10 mouse cellular contexts compared by ENCODE assay signal in genomic region chr8:118849515-118849914, GRCm38 (mm10).
DNase-seq lines count a peak whose midpoint lies in the region; ATAC-seq and TF ChIP-seq lines count a peak whose summit lies in the region.
"Had no signal": no experiment of that assay in that cellular context is flagged by ENCODE, and none has a peak within 500 bp of the region (broad histone marks: within the 10 kb centered on the region; RNA-seq: fewer than 3 reads in every experiment).

No protein-coding gene starts in this region.

- no peak overlapping the region for H3K4me2 ChIP-seq in liver, postnatal 0 days (ENCODE audit: low read depth, low read length)
- H3K4me2 ChIP-seq: embryonic facial prominence, embryonic 13.5 days had no signal

- no peak for ATAC-seq in liver, postnatal 0 days

- WGBS in heart, embryonic 10.5 days = 83% methylated on average over 3 of the region's 3 CpGs
- 68% methylated on average over 3 of the region's 3 CpGs for WGBS in liver, postnatal 0 days (ENCODE audit: insufficient replicate concordance)

- DNase-seq in heart, adult 11 months = peak; percentile 86
- no peak for DNase-seq in heart, embryonic 10.5 days (ENCODE audit: low spot score)
- peak; percentile 7 for DNase-seq in ovary, postnatal 36 days (ENCODE audit: low spot score)
- DNase-seq in ovary, adult 18-20 months (ENCODE audit: low spot score) = no peak
- peak; percentile 40 for DNase-seq in kidney, adult 9 months
- peak; percentile 76 for DNase-seq in right cerebral cortex, postnatal 4 days
- no peak for DNase-seq in liver, postnatal 0 days
- DNase-seq in heart, adult 8-10 months (ENCODE audit: low spot score) = no peak

- H3K9me3 ChIP-seq in heart, embryonic 10.5 days = no peaks in the 10 kb centered on the region
- 0 out of 2 replicates have a peak, but pooled peaks cover 2% of the 10 kb centered on the region for H3K9me3 ChIP-seq in liver, postnatal 0 days (ENCODE audit: low read length)
- H3K9me3 ChIP-seq: embryonic facial prominence, embryonic 13.5 days had no signal

- TF ChIP-seq CTCF in liver, postnatal 0 days (IDR thresholded peaks at IDR 0.05; ENCODE audit: low read depth) = no peak

- H3K36me3 ChIP-seq in heart, embryonic 10.5 days = no peaks in the 10 kb centered on the region
- no peaks in the 10 kb centered on the region for H3K36me3 ChIP-seq in liver, postnatal 0 days (replicated peaks; ENCODE audit: insufficient read depth, low read length)
- H3K36me3 ChIP-seq: embryonic facial prominence, embryonic 13.5 days had no signal

- no peak overlapping the region for H3K27ac ChIP-seq in heart, embryonic 10.5 days
- no peak overlapping the region for H3K27ac ChIP-seq in liver, postnatal 0 days (ENCODE audit: low read depth)
- H3K27ac ChIP-seq: embryonic facial prominence, embryonic 13.5 days; macrophage had no signal

- no peak overlapping the region for H3K4me3 ChIP-seq in heart, embryonic 10.5 days
- H3K4me3 ChIP-seq in liver, postnatal 0 days (ENCODE audit: low read depth, low read length) = no peak overlapping the region
- H3K4me3 ChIP-seq: embryonic facial prominence, embryonic 13.5 days had no signal

- H3K9ac ChIP-seq in liver, postnatal 0 days (replicated peaks) = no peak overlapping the region
- H3K9ac ChIP-seq: embryonic facial prominence, embryonic 13.5 days had no signal

- 0 out of 2 replicates have a peak, but pooled peaks cover 5% of the 10 kb centered on the region for H3K27me3 ChIP-seq in heart, embryonic 10.5 days (ENCODE audit: insufficient read depth, poor library complexity, severe bottlenecking)
- no peaks in the 10 kb centered on the region for H3K27me3 ChIP-seq in liver, postnatal 0 days (ENCODE audit: insufficient read depth, low read length)

- TF ChIP-seq EP300 in liver, postnatal 0 days (IDR thresholded peaks at IDR 0.05; ENCODE audit: low read depth) = no peak

- no peaks in the 10 kb centered on the region for H3K4me1 ChIP-seq in heart, embryonic 10.5 days
- H3K4me1 ChIP-seq in liver, postnatal 0 days (ENCODE audit: insufficient read depth) = no peaks in the 10 kb centered on the region

Comparison
In these comparisons a context has a peak if more than half of its experiments do, and no peak if none do; other contexts are left out.
1. DNase-seq: peak in heart, adult 11 months (single experiment), ovary, postnatal 36 days (single experiment), kidney, adult 9 months (single experiment) and right cerebral cortex, postnatal 4 days (single experiment); none in heart, embryonic 10.5 days (single experiment), ovary, adult 18-20 months (single experiment), liver, postnatal 0 days (single experiment) and heart, adult 8-10 months (single experiment).